Mouse (Mus musculus) MEL (cell line): ENCODE measurements around the gene Map3k10. TPM values are rescaled to one million over a fixed set of nuclear protein-coding genes. Genes with fewer than 3 reads are reported as not detected.
"Not testable (repeated sequence)": the region's sequence is repeated elsewhere in the genome, so short reads cannot be mapped to it uniquely, and the experiment has no call there.

Source experiments
- DNase-seq: peaks from one replicate; pipeline ENCODE4 v3.0.0; 2011; ENCODE audit warnings: low read depth, low spot score
- H3K27ac ChIP-seq: 2 replicates; pipeline ENCODE4 v1.5.1; 2012; ENCODE audit warnings: low read depth, mild to moderate bottlenecking, control low read depth, low read length, moderate library complexity; ENCODE audit not compliant: control insufficient read depth
- H3K27me3 ChIP-seq, 2 experiments: fragments of 150-350 bp in 1 of 2; sonication (generic) in 1 of 2; 2 replicates each; pipeline ENCODE4 v1.6.1; 2012; ENCODE audit warnings: low read length in 2 of 2, mild to moderate bottlenecking in 2 of 2, improper control_type of control experiment in 1 of 2, moderate library complexity in 1 of 2; ENCODE audit not compliant: insufficient read depth in 2 of 2, control insufficient read depth in 1 of 2
- H3K36me3 ChIP-seq, 2 experiments: 2 replicates each; pipeline ENCODE4 v1.6.1; 2012 to 2014; ENCODE audit warnings: low read length in 2 of 2, improper control_type of control experiment in 1 of 2, inconsistent platforms in 1 of 2, mild to moderate bottlenecking in 1 of 2; ENCODE audit not compliant: insufficient read depth in 2 of 2, control insufficient read depth in 1 of 2
- H3K4me1 ChIP-seq, 2 experiments: fragments of 150-350 bp in 1 of 2; sonication (generic) in 1 of 2; 2 replicates each; pipeline ENCODE4 v1.6.1; 2012; ENCODE audit warnings: low read length in 2 of 2, improper control_type of control experiment in 1 of 2, mild to moderate bottlenecking in 1 of 2; ENCODE audit not compliant: insufficient read depth in 2 of 2, control insufficient read depth in 1 of 2
- H3K4me3 ChIP-seq, 2 experiments: fragments of 150-350 bp in 1 of 2; sonication (generic) in 1 of 2; 2 replicates each; pipeline ENCODE4 v1.5.1; 2012; ENCODE audit warnings: low read depth in 2 of 2, low read length in 2 of 2, mild to moderate bottlenecking in 2 of 2, moderate library complexity in 2 of 2, control low read depth in 1 of 2, improper control_type of control experiment in 1 of 2; ENCODE audit not compliant: control insufficient read depth in 1 of 2, insufficient read depth in 1 of 2
- H3K79me2 ChIP-seq: 2 replicates; pipeline ENCODE4 v1.6.1; 2012; ENCODE audit warnings: mild to moderate bottlenecking, low read length, moderate library complexity; ENCODE audit not compliant: control insufficient read depth, poor library complexity, insufficient read depth
- H3K9ac ChIP-seq: 2 replicates; pipeline ENCODE4 v1.6.1; 2012; ENCODE audit warnings: low read depth, mild to moderate bottlenecking, control low read depth, low read length, moderate library complexity; ENCODE audit not compliant: control insufficient read depth, poor library complexity, severe bottlenecking
- H3K9me3 ChIP-seq: fragments of 150-350 bp; sonication (generic); replicated peaks from 2 replicates; pipeline ENCODE4 v1.6.1; 2012; ENCODE audit warnings: mild to moderate bottlenecking, low read length, improper control_type of control experiment, moderate library complexity; ENCODE audit not compliant: insufficient read depth
- BHLHE40 ChIP-seq: IDR thresholded peaks from 2 replicates; pipeline ENCODE4 v1.6.1; 2012; ENCODE audit warnings: low read depth, mild to moderate bottlenecking, inconsistent platforms, low read length, improper control_type of control experiment, borderline replicate concordance
- ETS1 ChIP-seq: IDR thresholded peaks from 2 replicates; pipeline ENCODE4 v1.6.1; 2012; ENCODE audit warnings: low read depth, mild to moderate bottlenecking, inconsistent platforms, low read length, improper control_type of control experiment, moderate library complexity
- GABPA ChIP-seq: IDR thresholded peaks from 2 replicates; pipeline ENCODE4 v1.6.1; 2012; ENCODE audit warnings: low read depth, mild to moderate bottlenecking, inconsistent platforms, low read length, improper control_type of control experiment, moderate library complexity
- GATA1 ChIP-seq: IDR thresholded peaks from 2 replicates; pipeline ENCODE4 v1.6.1; 2011; ENCODE audit warnings: low read depth, low read length, improper control_type of control experiment
- MAX ChIP-seq: IDR thresholded peaks from 2 replicates; pipeline ENCODE4 v1.6.1; 2011; ENCODE audit warnings: low read length, improper control_type of control experiment
- MYB ChIP-seq: IDR thresholded peaks from 2 replicates; pipeline ENCODE4 v1.6.1; 2011; ENCODE audit warnings: mild to moderate bottlenecking, low read depth, low read length, improper control_type of control experiment
- POLR2A ChIP-seq, 2 experiments: IDR thresholded peaks; 2 replicates each; pipeline ENCODE4 v1.6.1; 2011 to 2012; ENCODE audit warnings: low read length in 2 of 2, mild to moderate bottlenecking in 2 of 2, control low read depth in 1 of 2, improper control_type of control experiment in 1 of 2, low read depth in 1 of 2, moderate library complexity in 1 of 2; ENCODE audit not compliant: control insufficient read depth in 1 of 2, insufficient read depth in 1 of 2, poor library complexity in 1 of 2
- POLR2AphosphoS2 ChIP-seq: IDR thresholded peaks from 2 replicates; pipeline ENCODE4 v1.6.1; 2011; ENCODE audit warnings: low read length, improper control_type of control experiment
- RAD21 ChIP-seq: IDR thresholded peaks from 2 replicates; pipeline ENCODE4 v1.6.1; 2011; ENCODE audit warnings: mild to moderate bottlenecking, low read depth, low read length, improper control_type of control experiment
- RCOR1 ChIP-seq: IDR thresholded peaks from 2 replicates; pipeline ENCODE4 v1.6.1; 2012; ENCODE audit warnings: low read depth, mild to moderate bottlenecking, inconsistent platforms, low read length, improper control_type of control experiment
- SMC3 ChIP-seq: IDR thresholded peaks from 2 replicates; pipeline ENCODE4 v1.6.1; 2011; ENCODE audit warnings: low read depth, low read length, improper control_type of control experiment
- USF2 ChIP-seq, 2 experiments: IDR thresholded peaks; 2 replicates each; pipeline ENCODE4 v1.6.1; 2011 to 2012; ENCODE audit warnings: improper control_type of control experiment in 2 of 2, low read length in 2 of 2, borderline replicate concordance in 1 of 2, inconsistent platforms in 1 of 2, low read depth in 1 of 2, mild to moderate bottlenecking in 1 of 2; ENCODE audit not compliant: insufficient read depth in 1 of 2
- ZMIZ1 ChIP-seq: IDR thresholded peaks from 2 replicates; pipeline ENCODE4 v1.6.1; 2012; ENCODE audit warnings: low read depth, mild to moderate bottlenecking, inconsistent platforms, low read length, improper control_type of control experiment, moderate library complexity
- polyA plus RNA-seq, 2 experiments: library from polyadenylated mRNA; stranded (reverse) in 1 of 2; unstranded in 1 of 2; fragments of >175 nt in 1 of 2; fragments of >200 nt in 1 of 2; gene quantifications; 2 replicates each; pipeline versions ENCODE4 v1.2.1 to v1.2.4; 2012; ENCODE audit warnings: low replicate concordance in 2 of 2, low read depth in 1 of 2; ENCODE audit not compliant: insufficient read length in 2 of 2, insufficient read depth in 1 of 2, missing spikeins in 1 of 2
- total RNA-seq: library from RNA; depleted of rRNA; stranded (reverse); fragments of 300-350 nt; gene quantifications from 2 replicates; pipeline ENCODE4 v1.2.3, GENCODE M21; 2012

The Map3k10 gene
- total and polyA plus RNA-seq, 3 experiments = 22.0 to 33.3 TPM; not detected in 1

DNA sequence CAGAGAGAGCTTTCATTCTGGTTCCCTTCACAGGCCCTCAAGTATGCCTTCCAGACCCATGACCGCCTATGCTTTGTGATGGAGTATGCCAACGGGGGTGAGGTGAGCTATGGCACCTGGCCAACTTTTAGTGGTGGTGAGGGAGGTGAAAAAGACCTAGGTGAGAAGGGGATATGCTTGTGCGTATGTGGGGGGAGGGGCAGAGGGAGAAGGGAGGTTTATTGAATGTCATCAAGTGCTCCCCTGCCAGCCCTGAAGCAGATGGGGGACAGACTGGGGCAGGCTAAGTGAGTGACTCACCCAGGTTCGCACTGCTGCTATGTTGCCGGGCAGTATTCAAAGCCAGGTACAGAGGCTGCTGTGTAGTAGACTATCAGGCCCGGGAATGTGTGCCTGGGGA, 41.2 kb downstream of the Map3k10 start:
- Histone ChIP-seq H3K27ac (no peak overlapping the region), H3K9ac (no peak overlapping the region), H3K79me2 (no peaks in the 10 kb centered on the region), H3K4me1 (no peaks in the 10 kb centered on the region), H3K4me3 (no peak overlapping the region), H3K36me3 (no peaks in the 10 kb centered on the region; a peak in 1 of 4 replicates), H3K9me3 (no peaks in the 10 kb centered on the region), H3K27me3 (no peaks in the 10 kb centered on the region)
- TF ChIP-seq ETS1 = no peak
- TF ChIP-seq BHLHE40 = no peak
- no peak for TF ChIP-seq USF2 (IDR thresholded peaks at IDR 0.05; ENCODE audit: borderline replicate concordance in 1 of 2, insufficient read depth in 1 of 2, low read depth in 1 of 2, low read length in 2 of 2)
- TF ChIP-seq GABPA = no peak
- TF ChIP-seq POLR2AphosphoS2 = no peak
- TF ChIP-seq MYB = no peak
- no peak for TF ChIP-seq ZMIZ1
- no peak for TF ChIP-seq POLR2A (IDR thresholded peaks at IDR 0.05; ENCODE audit: control insufficient read depth in 1 of 2, insufficient read depth in 1 of 2, low read depth in 1 of 2, low read length in 2 of 2, poor library complexity in 1 of 2)
- no peak for TF ChIP-seq MAX
- TF ChIP-seq GATA1 = no peak
- TF ChIP-seq SMC3 = no peak
- DNase-seq = no peak

DNA sequence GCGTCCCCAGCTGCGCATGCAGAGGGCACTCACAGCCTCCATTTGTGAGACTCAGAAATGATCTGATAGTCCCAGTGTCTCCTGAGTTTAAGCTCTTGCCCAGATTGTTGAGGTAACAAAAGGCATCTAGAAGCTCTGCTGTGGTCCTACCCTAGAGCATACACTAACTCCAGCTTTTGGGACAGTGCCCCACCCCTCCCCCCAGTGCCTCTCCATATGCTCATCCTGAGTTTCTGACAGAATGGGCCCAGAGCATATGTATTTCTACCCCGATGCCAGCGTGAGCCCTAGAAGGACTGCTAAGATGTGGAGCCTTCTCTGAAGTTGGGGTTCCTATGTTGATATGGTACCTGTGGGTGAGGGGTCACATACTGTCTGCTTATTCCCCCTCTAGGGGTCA, 43.0 kb downstream of the Map3k10 start:
- no peak for TF ChIP-seq RCOR1
- no peak for TF ChIP-seq RAD21
- no peak for TF ChIP-seq POLR2A (IDR thresholded peaks at IDR 0.05; ENCODE audit: control insufficient read depth in 1 of 2, insufficient read depth in 1 of 2, low read depth in 1 of 2, low read length in 2 of 2, poor library complexity in 1 of 2)
- H3K9ac ChIP-seq = no peak overlapping the region

DNA sequence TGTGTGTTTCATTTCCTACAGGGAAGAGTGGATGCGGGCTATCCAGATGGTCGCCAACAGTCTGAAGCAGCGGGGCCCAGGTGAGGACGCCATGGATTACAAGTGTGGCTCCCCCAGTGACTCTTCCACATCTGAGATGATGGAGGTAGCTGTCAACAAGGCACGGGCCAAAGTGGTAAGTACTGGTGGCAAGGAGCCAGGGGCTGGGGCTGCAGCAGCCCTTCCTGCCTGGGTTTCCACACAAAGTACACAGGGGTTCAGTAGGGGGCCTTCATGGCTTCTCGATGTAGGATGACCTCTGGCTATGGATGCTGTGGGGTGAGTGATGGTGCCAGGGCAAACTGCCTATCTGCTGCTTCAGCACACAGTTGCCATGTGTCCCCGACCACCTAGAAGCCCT, 45.6 kb downstream of the Map3k10 start:
- not testable (repeated sequence) for H3K27ac ChIP-seq
- peaks cover 0 to 11% of the 10 kb centered on the region in 2 experiments; a peak in 2 of 4 replicates for H3K36me3 ChIP-seq

More for the DNA sequence above, 43.0 kb downstream of the Map3k10 start:
- no peaks in the 10 kb centered on the region for H3K9me3 ChIP-seq
- no peaks in the 10 kb centered on the region for H3K27me3 ChIP-seq
- no peak overlapping the region for H3K27ac ChIP-seq
- no peak for DNase-seq
- H3K36me3 ChIP-seq = peaks cover 0 to 7% of the 10 kb centered on the region in 2 experiments; a peak in 2 of 4 replicates
- H3K4me1 ChIP-seq = no peaks in the 10 kb centered on the region
- H3K4me3 ChIP-seq = no peak overlapping the region
- H3K79me2 ChIP-seq = no peaks in the 10 kb centered on the region

More for the DNA sequence above, 45.6 kb downstream of the Map3k10 start:
- not testable (repeated sequence) for H3K9ac ChIP-seq, H3K4me3 ChIP-seq, DNase-seq, H3K27me3 ChIP-seq, H3K9me3 ChIP-seq, H3K4me1 ChIP-seq, H3K79me2 ChIP-seq
